Mouse (Mus musculus) limb, embryonic 15.5 days (tissue): ENCODE results near the gene Rnf220. TPM values are rescaled to one million over a fixed set of nuclear protein-coding genes. Genes with fewer than 3 reads are reported as not detected.

Experiments
- ATAC-seq: fragments of 200-750 bp; cut with Nextera tagmentation; 2 replicates; pipeline ENCODE4 v1.8.0; 2017; ENCODE audit warnings: low read depth, moderate TSS enrichment; ENCODE audit not compliant: insufficient number of reproducible peaks, low FRiP score, low TSS enrichment
- H3K27ac ChIP-seq: fragments of 300-500 bp; sonication (generic); 2 replicates; pipeline ENCODE4 v1.5.1; 2015; ENCODE audit warnings: moderate library complexity, mild to moderate bottlenecking, inconsistent platforms
- H3K27me3 ChIP-seq: fragments of 300-500 bp; sonication (generic); 2 replicates; pipeline ENCODE4 v1.6.1; 2015; ENCODE audit warnings: inconsistent platforms
- H3K36me3 ChIP-seq: fragments of 300-500 bp; sonication (generic); 2 replicates; pipeline ENCODE4 v1.6.1; 2015; ENCODE audit warnings: inconsistent platforms
- H3K4me1 ChIP-seq: fragments of 300-500 bp; sonication (generic); 2 replicates; pipeline ENCODE4 v1.6.1; 2015; ENCODE audit warnings: inconsistent platforms
- H3K4me2 ChIP-seq: fragments of 300-500 bp; sonication (generic); 2 replicates; pipeline ENCODE4 v1.6.1; 2015; ENCODE audit warnings: mild to moderate bottlenecking, inconsistent platforms
- H3K4me3 ChIP-seq: fragments of 300-500 bp; sonication (generic); 2 replicates; pipeline ENCODE4 v1.5.1; 2015; ENCODE audit warnings: mild to moderate bottlenecking, inconsistent platforms
- H3K9ac ChIP-seq: fragments of 300-500 bp; sonication (generic); 2 replicates; pipeline ENCODE4 v1.6.1; 2015; ENCODE audit warnings: inconsistent platforms
- H3K9me3 ChIP-seq: fragments of 300-500 bp; sonication (generic); 2 replicates; pipeline ENCODE4 v1.6.1; 2016; ENCODE audit warnings: inconsistent platforms
- WGBS: fragments of 180-500 bp; shearing (Covaris S2); methylation state at CpG from one replicate; pipeline ENCODE4 v1.1.7; 2015; 5-methylcytosine and 5-hydroxymethylcytosine counted together
- polyA plus RNA-seq: library from polyadenylated mRNA; unstranded; fragments of >200 nt; fragmentation: Nextera tagmentation; extraction: Ambion mirVana; gene quantifications from 2 replicates; pipeline ENCODE4 v1.2.1, GENCODE M21; 2015

Rnf220 gene
- polyA plus RNA-seq, 1 experiment from 2014 or later = 73.0 TPM

DNA sequence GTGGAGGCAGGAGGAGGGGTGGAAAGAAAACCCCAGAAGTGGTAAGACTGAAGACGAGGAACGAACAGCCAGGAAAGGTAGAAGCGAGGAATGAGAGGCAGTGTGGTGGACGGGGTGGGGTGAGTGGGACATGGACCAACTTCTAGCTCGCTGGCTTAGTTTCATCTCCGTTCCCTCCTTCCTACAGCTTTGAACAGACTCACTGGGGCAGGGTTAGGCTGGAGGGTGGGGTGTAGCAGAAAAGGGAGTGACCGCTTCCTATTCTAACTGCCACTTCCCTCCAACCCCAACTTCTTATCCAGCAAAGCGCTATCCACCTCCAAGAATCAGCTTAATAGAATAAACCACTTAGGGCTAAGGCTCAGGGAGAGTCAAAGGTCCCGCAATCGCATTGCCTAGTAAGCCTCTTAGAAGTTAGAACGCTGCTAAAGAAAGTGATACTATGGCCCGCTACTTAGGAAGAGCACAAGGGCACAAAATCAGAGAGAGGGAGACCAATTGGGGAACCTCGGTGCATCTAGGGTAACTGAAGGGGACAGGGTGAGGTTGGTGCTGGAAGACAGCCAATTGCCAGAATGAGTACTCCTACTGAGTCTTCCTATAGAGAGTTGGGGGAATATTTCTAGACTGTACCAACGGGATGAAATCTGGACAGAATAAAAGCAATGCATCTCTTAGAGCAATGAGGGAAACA, 23.4 kb downstream of the Rnf220 start:
- peak overlapping the region; percentile 51; the same call in 1 of the 2 replicates for H3K27ac ChIP-seq
- H3K27me3 ChIP-seq = peaks cover 5% of the 10 kb centered on the region

DNA sequence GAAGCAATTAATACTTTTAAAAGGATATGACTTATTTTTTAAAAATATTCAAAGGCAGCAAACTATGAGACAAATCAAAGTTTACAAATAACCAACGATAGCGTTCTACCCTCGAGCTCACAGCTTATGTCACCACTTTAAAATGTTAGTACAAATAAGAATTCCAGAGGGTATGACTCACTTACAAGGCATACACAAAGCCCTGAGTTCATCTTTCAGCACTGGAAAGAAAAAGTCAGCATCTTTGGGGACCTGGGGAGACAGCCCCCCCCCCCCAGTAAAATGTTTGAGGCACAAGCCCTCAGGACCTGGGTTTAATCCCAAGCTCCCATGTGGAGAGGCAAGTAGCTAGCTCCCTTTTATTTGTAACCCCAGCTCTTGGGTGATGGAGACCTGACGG, 27.4 kb downstream of the Rnf220 start:
- H3K4me2 ChIP-seq = no peak overlapping the region
- no peaks in the 10 kb centered on the region for H3K9me3 ChIP-seq
- ATAC-seq = no peak
- no peaks in the 10 kb centered on the region for H3K36me3 ChIP-seq
- no peaks in the 10 kb centered on the region for H3K4me1 ChIP-seq
- 53% methylated on average over 4 of the region's 4 CpGs for WGBS
- H3K9ac ChIP-seq = no peak overlapping the region
- no peak overlapping the region for H3K4me3 ChIP-seq
- H3K27me3 ChIP-seq = no peaks in the 10 kb centered on the region
- H3K27ac ChIP-seq = no peak overlapping the region

More for the DNA sequence above, 23.4 kb downstream of the Rnf220 start:
- Histone ChIP-seq H3K9me3 (no peaks in the 10 kb centered on the region), H3K4me3 (no peak overlapping the region), H3K4me2 (no peak overlapping the region), H3K4me1 (peaks cover 10% of the 10 kb centered on the region), H3K9ac (no peak overlapping the region), H3K36me3 (no peaks in the 10 kb centered on the region)
- WGBS = 67% methylated on average over 14 of the region's 14 CpGs
- no peak for ATAC-seq

DNA sequence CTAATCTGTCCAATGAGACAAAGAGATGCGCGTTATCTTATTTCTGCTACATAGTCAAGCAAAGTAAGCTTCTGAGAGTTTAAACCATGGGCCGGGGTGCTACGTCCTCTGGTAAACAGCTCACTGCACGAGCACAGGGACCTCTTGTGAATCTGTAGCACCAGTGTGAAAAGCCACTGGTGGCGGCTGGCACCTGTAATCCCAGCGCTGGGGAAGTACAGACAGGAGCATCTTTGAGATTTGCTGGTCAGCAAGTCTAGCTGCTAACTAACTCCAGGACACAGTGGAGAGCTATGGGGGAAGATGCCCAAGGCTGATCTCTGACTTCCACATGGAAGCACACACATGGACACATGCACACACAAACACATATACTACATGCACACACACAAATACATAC, 28.9 kb downstream of the Rnf220 start:
- H3K27ac ChIP-seq = no peak overlapping the region
- ATAC-seq = no peak
- no peaks in the 10 kb centered on the region for H3K27me3 ChIP-seq
- H3K4me1 ChIP-seq = no peaks in the 10 kb centered on the region
- H3K9ac ChIP-seq = no peak overlapping the region
- H3K4me2 ChIP-seq = no peak overlapping the region
- no peaks in the 10 kb centered on the region for H3K9me3 ChIP-seq
- 84% methylated on average over 7 of the region's 7 CpGs for WGBS
- H3K4me3 ChIP-seq = no peak overlapping the region
- no peaks in the 10 kb centered on the region for H3K36me3 ChIP-seq

DNA sequence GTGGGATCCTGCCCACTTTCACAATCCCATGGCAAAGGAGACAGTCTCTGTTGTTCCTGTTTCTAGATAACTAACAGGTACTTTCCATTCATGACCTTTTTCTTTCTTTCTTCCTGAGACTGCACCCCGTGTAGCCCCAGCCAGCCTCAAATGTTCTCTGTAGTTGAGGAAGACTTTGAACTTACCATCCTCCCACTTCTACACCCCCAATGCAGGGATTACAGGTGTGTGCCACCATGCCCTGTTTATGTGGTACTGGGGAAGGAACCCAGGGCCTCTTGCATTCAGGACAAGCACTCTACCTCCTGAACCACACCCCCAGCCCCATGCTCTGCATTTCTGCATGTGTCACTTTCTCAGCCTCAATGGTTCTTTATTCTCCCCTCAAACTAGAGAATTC, 47.7 kb downstream of the Rnf220 start:
- ATAC-seq = no peak
- no peaks in the 10 kb centered on the region for H3K27me3 ChIP-seq
- no peaks in the 10 kb centered on the region for H3K4me1 ChIP-seq
- H3K27ac ChIP-seq = no peak overlapping the region
- 71% methylated on average over 1 of the region's 1 CpGs for WGBS
- no peaks in the 10 kb centered on the region for H3K36me3 ChIP-seq
- no peak overlapping the region for H3K9ac ChIP-seq
- no peaks in the 10 kb centered on the region for H3K9me3 ChIP-seq
- no peak overlapping the region for H3K4me3 ChIP-seq
- H3K4me2 ChIP-seq = no peak overlapping the region

DNA sequence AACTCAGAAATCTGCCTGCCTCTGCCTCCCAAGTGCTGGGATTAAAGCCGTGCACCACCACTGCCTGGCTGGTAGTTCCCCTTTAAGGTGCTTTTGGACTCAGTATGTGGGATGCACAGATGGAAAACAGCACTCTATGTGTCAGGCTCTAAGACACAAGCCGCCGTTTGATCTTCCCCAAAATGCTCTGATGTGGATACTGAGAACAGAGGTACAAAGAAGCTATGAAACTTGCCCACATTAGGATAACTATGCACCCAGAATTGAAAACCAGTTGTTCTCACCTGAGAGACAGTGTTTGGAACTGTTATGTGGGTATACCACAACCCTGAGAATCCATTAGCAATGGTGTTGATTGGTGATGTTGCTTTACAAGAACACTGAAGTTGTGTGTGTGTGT, 48.9 kb downstream of the Rnf220 start:
- Histone ChIP-seq H3K36me3 (no peaks in the 10 kb centered on the region), H3K4me1 (no peaks in the 10 kb centered on the region), H3K27ac (no peak overlapping the region), H3K9ac (no peak overlapping the region), H3K9me3 (no peaks in the 10 kb centered on the region), H3K4me3 (no peak overlapping the region), H3K27me3 (no peaks in the 10 kb centered on the region), H3K4me2 (no peak overlapping the region)
- no peak for ATAC-seq
- 87% methylated on average over 3 of the region's 3 CpGs for WGBS

DNA sequence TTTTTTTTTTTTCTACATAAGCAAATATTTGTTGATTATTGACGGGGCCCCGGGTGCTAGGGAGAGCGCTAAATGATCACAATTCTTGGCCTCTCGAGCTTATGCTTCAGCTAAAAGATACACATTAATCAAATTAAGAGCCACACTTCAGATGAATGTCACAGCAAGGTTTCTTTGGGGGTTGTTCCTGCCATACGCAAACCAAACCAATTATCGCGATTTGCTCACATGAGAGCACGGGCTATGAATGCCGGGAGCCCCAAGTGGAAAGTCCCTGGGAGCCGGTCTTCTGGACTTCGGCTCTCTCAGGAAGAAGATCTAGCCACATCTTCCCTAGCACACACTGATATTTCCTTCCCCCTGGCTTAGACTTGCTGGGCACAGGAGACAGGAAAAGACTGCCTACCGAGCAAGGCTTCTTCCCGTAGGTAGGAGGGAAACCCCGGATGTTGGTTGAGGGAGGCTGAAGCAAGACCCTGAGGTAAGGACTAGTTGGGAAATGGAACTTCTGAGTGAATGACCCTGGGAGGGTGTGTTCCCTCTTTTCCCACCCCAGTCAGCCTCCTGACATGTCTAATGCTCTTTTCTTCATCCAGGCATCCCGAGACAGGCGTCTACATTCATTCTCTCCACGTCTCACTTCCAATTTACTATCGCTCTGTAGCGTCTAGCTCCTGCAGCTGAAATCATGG, 51.2 kb downstream of the Rnf220 start:
- H3K9me3 ChIP-seq = no peaks in the 10 kb centered on the region
- no peak for ATAC-seq
- H3K4me3 ChIP-seq = no peak overlapping the region
- H3K4me1 ChIP-seq = no peaks in the 10 kb centered on the region
- H3K9ac ChIP-seq = no peak overlapping the region
- no peak overlapping the region for H3K27ac ChIP-seq
- no peak overlapping the region for H3K4me2 ChIP-seq
- H3K36me3 ChIP-seq = no peaks in the 10 kb centered on the region
- H3K27me3 ChIP-seq = no peaks in the 10 kb centered on the region
- 86% methylated on average over 19 of the region's 19 CpGs for WGBS

DNA sequence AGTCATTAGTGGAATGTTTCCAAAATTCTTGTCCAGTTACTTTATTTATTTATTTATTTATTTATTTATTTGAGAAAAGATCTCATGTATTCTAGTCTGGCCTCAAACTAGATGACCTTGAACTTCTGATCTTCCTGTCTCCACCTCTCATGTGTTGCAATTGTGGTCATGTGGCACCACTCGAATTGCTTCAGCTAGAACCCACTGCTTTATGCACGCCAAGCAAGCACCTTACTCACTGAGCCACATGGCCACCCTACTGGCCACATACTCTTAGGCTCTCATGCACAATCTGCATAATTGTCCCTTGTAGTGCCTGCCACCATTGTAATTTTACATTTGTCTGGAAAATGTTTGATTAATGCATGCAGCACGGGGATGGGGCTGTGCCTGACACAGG, 57.9 kb downstream of the Rnf220 start:
- Histone ChIP-seq H3K9me3 (no peaks in the 10 kb centered on the region), H3K27me3 (peaks cover 14% of the 10 kb centered on the region; the same call in 1 of the 2 replicates), H3K27ac (no peak overlapping the region), H3K36me3 (no peaks in the 10 kb centered on the region), H3K4me1 (peaks cover 17% of the 10 kb centered on the region), H3K4me3 (no peak overlapping the region), H3K9ac (no peak overlapping the region), H3K4me2 (no peak overlapping the region)
- 81% methylated on average over 3 of the region's 3 CpGs for WGBS
- no peak for ATAC-seq

DNA sequence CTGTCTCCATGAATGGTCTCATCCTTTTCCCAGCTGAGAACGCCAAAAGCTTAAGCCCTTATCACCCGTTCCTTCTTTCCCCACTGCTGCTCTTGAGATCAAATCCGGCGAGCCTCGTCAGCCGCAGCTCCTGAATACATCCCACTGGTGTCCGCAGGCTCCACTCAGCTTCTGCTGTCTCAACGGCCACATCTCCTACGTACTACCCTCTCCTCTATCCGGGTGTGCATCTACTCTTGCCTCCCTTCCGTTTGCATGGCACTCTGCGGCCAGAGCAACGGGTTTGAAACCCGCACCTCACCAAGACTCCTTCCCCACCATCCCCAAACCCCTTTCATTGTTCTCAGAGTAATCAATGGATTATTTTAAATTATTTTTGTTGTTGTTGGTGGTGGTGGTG, 58.8 kb downstream of the Rnf220 start:
- no peak overlapping the region for H3K4me3 ChIP-seq
- no peaks in the 10 kb centered on the region for H3K9me3 ChIP-seq
- no peak overlapping the region for H3K9ac ChIP-seq
- peaks cover 19% of the 10 kb centered on the region for H3K4me1 ChIP-seq
- WGBS = 87% methylated on average over 14 of the region's 14 CpGs
- H3K27ac ChIP-seq = no peak overlapping the region
- peaks cover 15% of the 10 kb centered on the region; the same call in 1 of the 2 replicates for H3K27me3 ChIP-seq
- H3K4me2 ChIP-seq = no peak overlapping the region
- H3K36me3 ChIP-seq = no peaks in the 10 kb centered on the region
- no peak for ATAC-seq

DNA sequence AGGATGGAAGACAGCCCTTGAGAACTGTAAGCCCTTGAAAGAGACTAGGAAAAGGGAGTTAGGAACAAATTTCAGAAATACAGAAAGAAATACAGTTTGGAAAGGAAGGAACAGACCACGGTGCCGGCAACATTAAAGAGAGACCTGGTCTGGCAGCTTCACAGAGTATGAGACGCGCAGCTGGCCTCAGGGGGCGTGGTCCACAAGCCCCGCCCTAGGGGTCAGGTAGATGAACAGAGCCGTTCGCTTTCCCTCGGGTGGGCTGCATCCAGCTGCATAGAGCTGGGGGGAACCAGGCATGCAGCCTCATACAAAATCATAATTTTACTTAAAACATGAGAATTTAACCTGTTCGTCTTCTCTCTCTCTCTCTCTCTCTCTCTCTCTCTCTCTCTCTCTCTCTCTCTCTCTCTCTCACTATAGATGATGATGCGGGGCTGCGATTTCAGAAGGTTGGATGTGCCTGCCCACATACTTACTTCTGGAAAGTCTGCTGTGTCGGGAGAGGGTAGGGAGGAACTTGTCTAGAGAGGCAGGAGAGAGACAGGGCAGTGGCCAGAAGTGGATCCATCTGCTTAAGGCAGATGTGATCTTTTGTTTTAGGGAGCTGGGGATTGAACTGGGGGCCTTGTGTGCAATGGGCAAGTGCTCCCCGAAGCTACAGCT, 59.7 kb downstream of the Rnf220 start:
- Histone ChIP-seq H3K4me2 (no peak overlapping the region), H3K9ac (no peak overlapping the region), H3K36me3 (no peaks in the 10 kb centered on the region), H3K27me3 (peaks cover 18% of the 10 kb centered on the region; the same call in 1 of the 2 replicates), H3K27ac (no peak overlapping the region), H3K4me3 (no peak overlapping the region), H3K9me3 (no peaks in the 10 kb centered on the region), H3K4me1 (peaks cover 19% of the 10 kb centered on the region)
- 21% methylated on average over 14 of the region's 14 CpGs for WGBS
- no peak for ATAC-seq

DNA sequence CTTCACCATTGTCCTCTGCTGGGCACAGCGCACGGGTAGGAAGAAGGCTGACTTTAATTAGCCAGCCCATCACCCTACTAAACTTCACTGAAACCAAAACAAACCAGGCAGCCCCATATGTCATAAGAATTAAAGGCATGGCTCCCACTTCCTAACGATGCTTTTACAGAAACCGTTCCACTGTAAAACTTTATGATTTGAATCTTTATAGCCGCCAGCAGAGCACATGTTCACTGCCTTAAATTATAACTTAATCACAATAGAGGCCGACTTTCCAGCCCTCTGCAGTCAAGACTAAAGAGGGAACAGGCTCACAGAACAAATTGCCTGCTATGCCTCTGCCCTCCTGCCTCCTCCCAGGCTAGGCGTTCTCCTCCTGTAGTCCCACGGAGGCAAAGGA, 62.5 kb downstream of the Rnf220 start:
- H3K4me2 ChIP-seq = 0 out of 2 replicates have a peak overlapping the region, but pooled peaks have one; percentile 5
- no peak overlapping the region for H3K9ac ChIP-seq
- H3K4me3 ChIP-seq = no peak overlapping the region
- peak overlapping the region; percentile 38; the same call in 1 of the 2 replicates for H3K27ac ChIP-seq
- peaks cover 23% of the 10 kb centered on the region for H3K4me1 ChIP-seq
- WGBS = 18% methylated on average over 8 of the region's 8 CpGs
- H3K27me3 ChIP-seq = peaks cover 34% of the 10 kb centered on the region
- no peaks in the 10 kb centered on the region for H3K9me3 ChIP-seq
- no peaks in the 10 kb centered on the region for H3K36me3 ChIP-seq
- peak; percentile 50; the same call in 1 of the 2 replicates for ATAC-seq

DNA sequence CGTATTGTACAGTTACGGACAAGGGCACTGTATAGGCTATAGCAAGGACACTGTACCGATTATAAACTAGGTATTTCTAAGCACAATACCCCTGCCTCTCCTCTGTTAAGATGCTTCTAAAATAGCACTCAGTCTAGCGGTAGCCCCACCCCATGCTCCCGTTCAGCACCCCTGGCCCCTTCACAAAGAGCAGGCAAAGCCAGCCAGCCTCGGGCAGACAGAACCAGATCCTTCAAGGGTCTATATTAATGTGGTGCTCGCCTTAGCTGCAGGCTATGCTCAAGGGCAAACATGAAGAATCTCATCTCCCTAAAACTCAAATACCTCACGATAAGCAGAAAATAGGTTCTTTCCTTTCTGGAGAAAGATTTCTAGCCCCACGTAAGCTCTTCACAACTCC, 67.2 kb downstream of the Rnf220 start:
- Histone ChIP-seq H3K27me3 (peaks cover 34% of the 10 kb centered on the region), H3K4me2 (no peak overlapping the region), H3K4me1 (peaks cover 14% of the 10 kb centered on the region), H3K27ac (no peak overlapping the region), H3K9ac (no peak overlapping the region), H3K36me3 (no peaks in the 10 kb centered on the region), H3K4me3 (no peak overlapping the region), H3K9me3 (no peaks in the 10 kb centered on the region)
- no peak for ATAC-seq
- 67% methylated on average over 9 of the region's 9 CpGs for WGBS

DNA sequence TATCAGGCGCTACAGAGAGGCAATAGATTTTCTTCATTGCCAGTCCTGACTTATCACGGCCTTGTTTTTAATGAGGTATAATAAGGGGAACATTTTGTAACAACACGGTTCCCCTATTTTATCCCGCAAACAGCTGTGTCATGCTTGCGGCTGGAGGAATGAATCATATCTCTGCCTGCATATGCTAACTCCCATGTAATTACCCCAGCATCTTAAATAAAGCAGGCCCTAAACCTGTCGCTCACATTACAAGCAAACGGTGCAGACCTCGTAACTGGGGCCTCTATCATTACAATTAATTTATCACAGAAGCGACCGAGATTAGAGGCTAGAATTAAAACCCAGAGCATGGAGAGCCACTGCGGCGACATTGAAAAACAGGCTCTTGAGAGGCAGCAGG, 69.3 kb downstream of the Rnf220 start:
- H3K4me3 ChIP-seq = no peak overlapping the region
- no peak overlapping the region for H3K4me2 ChIP-seq
- no peak overlapping the region for H3K27ac ChIP-seq
- no peak for ATAC-seq
- no peak overlapping the region for H3K9ac ChIP-seq
- peaks cover 29% of the 10 kb centered on the region for H3K27me3 ChIP-seq
- no peaks in the 10 kb centered on the region for H3K9me3 ChIP-seq
- 20% methylated on average over 12 of the region's 12 CpGs for WGBS
- 0 out of 2 replicates have a peak, but pooled peaks cover 7% of the 10 kb centered on the region for H3K4me1 ChIP-seq
- no peaks in the 10 kb centered on the region for H3K36me3 ChIP-seq
